Mouse (Mus musculus) stomach, embryonic 15.5 days (tissue): ENCODE measurements around the gene Rbbp8nl. TPM values are rescaled to one million over a fixed set of nuclear protein-coding genes. Genes with fewer than 3 reads are reported as not detected.

ENCODE experiments used
- ATAC-seq: fragments of 200-750 bp; cut with Nextera tagmentation; 2 replicates; pipeline ENCODE4 v1.8.0; 2017; ENCODE audit warnings: low read depth, moderate number of reproducible peaks, moderate TSS enrichment; ENCODE audit not compliant: insufficient read depth, low FRiP score
- H3K27ac ChIP-seq: fragments of 300-500 bp; sonication (generic); 2 replicates; pipeline ENCODE4 v1.5.1; 2015; ENCODE audit warnings: mild to moderate bottlenecking, inconsistent platforms
- H3K27me3 ChIP-seq: fragments of 300-500 bp; sonication (generic); replicated peaks from 2 replicates; pipeline ENCODE4 v1.6.1; 2015; ENCODE audit warnings: inconsistent platforms
- H3K36me3 ChIP-seq: fragments of 300-500 bp; sonication (generic); 2 replicates; pipeline ENCODE4 v1.6.1; 2015; ENCODE audit warnings: inconsistent platforms
- H3K4me1 ChIP-seq: fragments of 300-500 bp; sonication (generic); 2 replicates; pipeline ENCODE4 v1.6.1; 2015; ENCODE audit warnings: inconsistent platforms
- H3K4me2 ChIP-seq: fragments of 300-500 bp; sonication (generic); 2 replicates; pipeline ENCODE4 v1.6.1; 2015; ENCODE audit warnings: mild to moderate bottlenecking, inconsistent platforms
- H3K4me3 ChIP-seq: fragments of 300-500 bp; sonication (generic); replicated peaks from 2 replicates; pipeline ENCODE4 v1.5.1; 2015; ENCODE audit warnings: inconsistent platforms
- H3K9ac ChIP-seq: fragments of 300-500 bp; sonication (generic); 2 replicates; pipeline ENCODE4 v1.6.1; 2015; ENCODE audit warnings: inconsistent platforms
- H3K9me3 ChIP-seq: fragments of 300-500 bp; sonication (generic); 2 replicates; pipeline ENCODE4 v1.6.1; 2016; ENCODE audit warnings: inconsistent platforms
- WGBS: fragments of 180-500 bp; shearing (Covaris S2); methylation state at CpG from one replicate; pipeline ENCODE4 v1.1.7; 2015; 5-methylcytosine and 5-hydroxymethylcytosine counted together
- polyA plus RNA-seq: library from polyadenylated mRNA; unstranded; fragments of >200 nt; fragmentation: Nextera tagmentation; extraction: Ambion mirVana; gene quantifications from 2 replicates; pipeline ENCODE4 v1.2.1, GENCODE M21; 2015

The Rbbp8nl gene
- 3.1 and 3.4 TPM in 2 replicates for polyA plus RNA-seq

GRCm38 (mm10) chr2:180289440-180290108 is at the start of gene Rbbp8nl:
Gene Rbbp8nl (minus strand): TSS chr2:180289879.
- Histone ChIP-seq H3K4me2 (peak within 1 kb of the TSS; percentile 52), H3K27me3 (no peaks in the 10 kb centered on the region), H3K9ac (no peak within 1 kb of the TSS), H3K9me3 (no peaks in the 10 kb centered on the region), H3K27ac (peak within 1 kb of the TSS; percentile 92), H3K4me3 (peak within 1 kb of the TSS; percentile 33), H3K36me3 (no peaks in the 10 kb centered on the region), H3K4me1 (peaks cover 14% of the 10 kb centered on the region; the same call in 1 of the 2 replicates)
- WGBS, result 44% methylated on average over 16 of the region's 16 CpGs
- peak; percentile 81 for ATAC-seq

- peaks cover 44% of the 10 kb centered on the region for H3K27me3 ChIP-seq
- ATAC-seq, result peak; percentile 86
These were observed 44.9 kb upstream of the Rbbp8nl start, which contains the start of gene Gata5 for GRCm38 (mm10) chr2:180334551-180334986. Gene Gata5 (minus strand): TSS chr2:180334699.

GRCm38 (mm10) chr2:180333778-180334550 is 44.3 kb upstream of the Rbbp8nl start:
- Histone ChIP-seq H3K9me3 (no peaks in the 10 kb centered on the region), H3K36me3 (no peaks in the 10 kb centered on the region), H3K4me3 (peak overlapping the region; percentile 48), H3K4me1 (peaks cover 15% of the 10 kb centered on the region), H3K27me3 (peaks cover 44% of the 10 kb centered on the region), H3K4me2 (peak overlapping the region; percentile 68), H3K27ac (peak overlapping the region; percentile 51; the same call in 1 of the 2 replicates), H3K9ac (peak overlapping the region; percentile 37)
- under 1% methylated on average over 68 of the region's 69 CpGs for WGBS
- 0 out of 2 replicates have a peak, but pooled peaks have one; percentile 6 for ATAC-seq

More at GRCm38 (mm10) chr2:180334551-180334986, 44.9 kb upstream of the Rbbp8nl start, which contains the start of gene Gata5:
- Histone ChIP-seq H3K4me1 (peaks cover 15% of the 10 kb centered on the region), H3K27ac (peak within 1 kb of the TSS; percentile 51; the same call in 1 of the 2 replicates), H3K9ac (peak within 1 kb of the TSS; percentile 37), H3K9me3 (no peaks in the 10 kb centered on the region), H3K4me3 (peak within 1 kb of the TSS; percentile 48), H3K4me2 (peak within 1 kb of the TSS; percentile 68), H3K36me3 (no peaks in the 10 kb centered on the region)
- WGBS, result under 1% methylated on average over 32 of the region's 33 CpGs

- Histone ChIP-seq H3K4me1 (peaks cover 9% of the 10 kb centered on the region), H3K9ac (no peak overlapping the region), H3K36me3 (no peaks in the 10 kb centered on the region), H3K9me3 (no peaks in the 10 kb centered on the region), H3K4me3 (no peak overlapping the region), H3K27me3 (peaks cover 23% of the 10 kb centered on the region), H3K4me2 (no peak overlapping the region), H3K27ac (no peak overlapping the region)
- 87% methylated on average over 1 of the region's 1 CpGs for WGBS
- no peak for ATAC-seq
These were observed 39.8 kb upstream of the Rbbp8nl start for GRCm38 (mm10) chr2:180329466-180329865.

- H3K4me1 ChIP-seq, result peaks cover 9% of the 10 kb centered on the region; the same call in 1 of the 2 replicates
- H3K4me2 ChIP-seq, result 0 out of 2 replicates have a peak overlapping the region, but pooled peaks have one; percentile 28
- H3K9me3 ChIP-seq, result no peaks in the 10 kb centered on the region
- H3K36me3 ChIP-seq, result no peaks in the 10 kb centered on the region
- no peaks in the 10 kb centered on the region for H3K27me3 ChIP-seq
- H3K27ac ChIP-seq, result no peak overlapping the region
- H3K4me3 ChIP-seq, result no peak overlapping the region
- 13% methylated on average over 14 of the region's 14 CpGs for WGBS
- ATAC-seq, result peak; percentile 79
- H3K9ac ChIP-seq, result no peak overlapping the region
These were observed 33.1 kb upstream of the Rbbp8nl start for GRCm38 (mm10) chr2:180322674-180323355.

- Histone ChIP-seq H3K9ac (no peak overlapping the region), H3K4me2 (no peak overlapping the region), H3K4me1 (peaks cover 9% of the 10 kb centered on the region; the same call in 1 of the 2 replicates), H3K9me3 (no peaks in the 10 kb centered on the region), H3K27me3 (no peaks in the 10 kb centered on the region), H3K36me3 (no peaks in the 10 kb centered on the region), H3K4me3 (no peak overlapping the region), H3K27ac (no peak overlapping the region)
- ATAC-seq, result peak; percentile 50
- 78% methylated on average over 4 of the region's 4 CpGs for WGBS
These were observed 30.5 kb upstream of the Rbbp8nl start for GRCm38 (mm10) chr2:180320216-180320615.

GRCm38 (mm10) chr2:180317591-180317990 is 27.9 kb upstream of the Rbbp8nl start:
- Histone ChIP-seq H3K9me3 (no peaks in the 10 kb centered on the region), H3K4me3 (no peak overlapping the region), H3K27me3 (no peaks in the 10 kb centered on the region), H3K4me1 (peaks cover 4% of the 10 kb centered on the region; the same call in 1 of the 2 replicates), H3K4me2 (no peak overlapping the region), H3K27ac (no peak overlapping the region), H3K36me3 (no peaks in the 10 kb centered on the region), H3K9ac (no peak overlapping the region)
- no peak for ATAC-seq
- WGBS, result 75% methylated on average over 7 of the region's 7 CpGs

- no peak overlapping the region for H3K27ac ChIP-seq
- ATAC-seq, result 0 out of 2 replicates have a peak, but pooled peaks have one; percentile 21
- H3K9ac ChIP-seq, result no peak overlapping the region
- no peak overlapping the region for H3K4me2 ChIP-seq
- no peak overlapping the region for H3K4me3 ChIP-seq
- H3K9me3 ChIP-seq, result no peaks in the 10 kb centered on the region
- H3K27me3 ChIP-seq, result no peaks in the 10 kb centered on the region
- H3K36me3 ChIP-seq, result no peaks in the 10 kb centered on the region
- no peaks in the 10 kb centered on the region for H3K4me1 ChIP-seq
- WGBS, result 84% methylated on average over 2 of the region's 2 CpGs
These were observed 24.6 kb upstream of the Rbbp8nl start for GRCm38 (mm10) chr2:180314292-180314691.

- H3K4me1 ChIP-seq, result peaks cover 3% of the 10 kb centered on the region; the same call in 1 of the 2 replicates
- no peaks in the 10 kb centered on the region for H3K9me3 ChIP-seq
- H3K36me3 ChIP-seq, result no peaks in the 10 kb centered on the region
- no peak overlapping the region for H3K9ac ChIP-seq
- no peak overlapping the region for H3K4me2 ChIP-seq
- WGBS, result 67% methylated on average over 4 of the region's 4 CpGs
- no peaks in the 10 kb centered on the region for H3K27me3 ChIP-seq
- no peak overlapping the region for H3K4me3 ChIP-seq
- no peak overlapping the region for H3K27ac ChIP-seq
- ATAC-seq, result no peak
These were observed 21.5 kb upstream of the Rbbp8nl start for GRCm38 (mm10) chr2:180311147-180311546.

- Histone ChIP-seq H3K27me3 (no peaks in the 10 kb centered on the region), H3K36me3 (no peaks in the 10 kb centered on the region), H3K9ac (no peak overlapping the region), H3K4me1 (peaks cover 3% of the 10 kb centered on the region; the same call in 1 of the 2 replicates), H3K27ac (no peak overlapping the region), H3K9me3 (no peaks in the 10 kb centered on the region), H3K4me2 (no peak overlapping the region), H3K4me3 (no peak overlapping the region)
- no peak for ATAC-seq
- 43% methylated on average over 2 of the region's 2 CpGs for WGBS
These were observed 18.0 kb upstream of the Rbbp8nl start for GRCm38 (mm10) chr2:180307680-180308079.

GRCm38 (mm10) chr2:180306423-180307168 is 16.9 kb upstream of the Rbbp8nl start:
- peak overlapping the region; percentile 40; the same call in 1 of the 2 replicates for H3K27ac ChIP-seq
- no peak overlapping the region for H3K4me3 ChIP-seq
- H3K9ac ChIP-seq, result no peak overlapping the region
- no peak overlapping the region for H3K4me2 ChIP-seq
- 47% methylated on average over 8 of the region's 8 CpGs for WGBS
- peaks cover 3% of the 10 kb centered on the region; the same call in 1 of the 2 replicates for H3K4me1 ChIP-seq
- ATAC-seq, result 0 out of 2 replicates have a peak, but pooled peaks have one; percentile 28
- no peaks in the 10 kb centered on the region for H3K36me3 ChIP-seq
- H3K27me3 ChIP-seq, result no peaks in the 10 kb centered on the region
- no peaks in the 10 kb centered on the region for H3K9me3 ChIP-seq
